Mouse (Mus musculus) 416B (cell line): ENCODE measurements around the gene Msgn1.

ENCODE experiments used
- DNase-seq: peaks from one replicate; pipeline ENCODE4 v3.0.0; 2011; ENCODE audit warnings: low read depth

Gene Msgn1

DNA sequence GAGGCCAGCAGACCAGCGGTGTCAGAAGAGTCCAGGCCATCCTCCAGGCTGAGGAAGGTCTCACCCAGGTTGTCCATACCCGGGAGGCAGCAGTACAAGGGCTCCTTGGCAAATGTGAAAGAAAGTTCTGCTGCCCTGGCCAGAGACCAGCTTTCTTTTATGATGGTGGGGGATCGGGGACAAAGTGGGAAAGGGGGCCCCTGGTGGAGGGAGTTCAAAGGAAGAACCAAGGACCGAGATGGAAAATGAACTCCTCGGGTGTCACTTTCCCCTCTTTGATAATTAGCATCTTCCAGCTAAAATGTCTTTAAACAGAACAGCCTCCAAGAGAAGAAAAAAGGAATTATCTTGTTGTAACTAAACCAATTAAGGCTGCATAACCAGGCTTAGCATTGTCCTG lies at the start of gene Msgn1:
TSS of gene Msgn1 (minus strand) at position 101 of the 400 bp plus-strand sequence.
- no peak for DNase-seq

DNA sequence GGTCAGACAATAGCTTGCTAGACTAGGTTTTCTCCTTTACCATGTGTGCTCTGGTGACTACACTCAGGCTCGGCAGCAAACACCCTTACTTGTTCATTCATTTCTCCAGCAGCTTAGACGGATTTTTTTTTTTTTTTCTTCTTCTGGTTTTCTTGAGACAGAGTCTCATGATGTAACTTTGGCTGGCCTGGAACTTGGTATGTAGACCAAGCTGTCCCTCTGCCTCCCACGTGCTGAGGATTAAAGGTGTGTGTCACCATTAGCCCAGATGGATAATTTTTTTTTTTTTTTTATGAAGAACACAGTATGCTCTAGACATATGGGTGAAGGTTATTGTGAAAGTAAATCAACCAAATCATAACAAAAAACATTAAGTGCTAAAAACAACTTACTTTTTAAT lies 41.5 kb upstream of the Msgn1 start:
- no peak for DNase-seq

DNA sequence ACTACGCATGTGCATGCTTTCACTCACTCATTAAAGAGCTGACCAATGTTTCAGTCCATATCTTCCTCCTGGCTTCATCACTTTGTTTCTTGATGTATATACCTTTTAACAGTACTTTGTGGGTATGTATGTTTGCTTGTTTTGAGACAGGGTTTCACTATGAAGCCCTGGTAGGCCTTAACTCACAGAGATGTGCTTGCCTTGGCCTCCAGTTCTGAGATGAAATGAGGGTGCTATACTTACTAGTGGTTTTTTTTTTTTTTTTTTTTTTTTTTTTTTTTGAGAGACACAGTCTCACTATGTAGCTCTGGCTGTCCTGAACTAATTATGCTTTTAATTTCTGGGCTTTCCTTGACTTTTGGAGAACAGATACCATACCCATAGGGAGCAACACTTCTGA lies 38.7 kb upstream of the Msgn1 start:
- no peak for DNase-seq

DNA sequence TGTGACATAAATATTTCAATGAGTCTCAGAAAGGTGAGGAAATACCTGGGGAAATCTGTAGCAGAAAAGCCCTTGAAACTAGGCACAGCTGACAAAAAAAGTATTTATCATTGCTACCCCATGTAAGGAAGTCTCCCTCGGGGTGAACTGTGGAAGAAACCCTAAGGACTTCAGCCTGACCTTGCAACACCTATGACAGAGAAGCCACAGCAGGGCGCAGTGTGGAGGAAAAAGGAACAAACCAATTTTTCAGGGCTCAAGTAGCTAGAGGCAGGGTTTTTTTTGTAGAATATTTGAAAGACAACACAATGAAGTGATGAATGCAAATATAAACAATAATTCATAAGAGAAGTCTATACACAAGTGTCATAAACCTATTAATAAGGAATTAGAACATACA lies 27.2 kb upstream of the Msgn1 start:
- peak; percentile 6 for DNase-seq

DNA sequence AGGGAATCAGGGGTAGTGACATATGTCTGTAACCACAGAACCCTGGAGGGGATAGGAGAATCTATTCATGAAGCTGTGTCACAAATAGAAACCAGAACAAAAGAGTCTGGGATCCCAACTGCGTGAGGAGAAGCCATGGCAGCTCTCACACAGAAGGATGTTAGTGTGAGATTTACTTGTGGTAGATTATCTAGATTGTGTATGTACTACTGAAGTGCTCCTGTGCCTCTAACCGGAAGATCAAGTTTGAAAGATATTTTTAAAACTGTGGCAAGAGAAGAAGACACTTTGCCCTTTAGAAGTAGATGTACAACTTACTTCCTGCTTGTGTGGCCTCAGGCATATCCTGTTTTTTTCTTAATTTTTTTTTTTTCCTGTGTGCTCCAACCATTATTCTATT lies 21.5 kb upstream of the Msgn1 start:
- peak; percentile 13 for DNase-seq

DNA sequence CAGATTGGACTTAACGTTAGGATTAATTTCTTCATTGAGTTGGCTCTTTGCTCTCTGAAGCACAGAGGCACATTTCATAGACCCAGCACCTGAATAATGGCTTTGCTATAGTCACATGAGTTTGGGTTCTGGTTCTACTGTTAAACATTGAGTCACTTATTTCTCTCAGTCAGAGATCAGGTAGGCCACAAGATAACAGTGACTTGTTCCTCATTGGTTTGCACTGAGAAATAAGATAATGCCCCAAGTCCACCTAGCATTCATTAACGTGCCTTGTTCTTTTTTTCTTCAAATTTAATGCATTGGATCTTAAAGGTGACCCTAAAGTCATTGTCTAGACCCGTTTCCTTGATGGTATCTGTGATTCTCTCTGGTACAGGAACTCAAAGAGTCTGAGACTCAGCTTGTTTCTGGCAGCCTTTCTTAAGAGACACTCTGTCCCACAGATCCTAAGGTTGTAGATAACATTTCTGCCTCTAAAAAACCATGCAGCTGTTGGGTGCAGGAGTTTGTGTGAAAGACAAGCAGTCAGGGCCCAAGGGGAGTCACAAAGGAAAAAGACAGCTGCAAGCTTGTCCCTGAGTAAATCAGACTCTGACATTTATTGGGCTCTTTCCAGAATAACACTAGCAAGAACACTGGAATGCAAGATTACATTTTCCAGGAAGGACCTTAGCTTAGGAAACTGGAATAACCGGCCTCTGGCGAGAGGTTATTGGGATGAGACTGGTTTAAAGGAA lies 17.9 kb upstream of the Msgn1 start:
- no peak for DNase-seq

DNA sequence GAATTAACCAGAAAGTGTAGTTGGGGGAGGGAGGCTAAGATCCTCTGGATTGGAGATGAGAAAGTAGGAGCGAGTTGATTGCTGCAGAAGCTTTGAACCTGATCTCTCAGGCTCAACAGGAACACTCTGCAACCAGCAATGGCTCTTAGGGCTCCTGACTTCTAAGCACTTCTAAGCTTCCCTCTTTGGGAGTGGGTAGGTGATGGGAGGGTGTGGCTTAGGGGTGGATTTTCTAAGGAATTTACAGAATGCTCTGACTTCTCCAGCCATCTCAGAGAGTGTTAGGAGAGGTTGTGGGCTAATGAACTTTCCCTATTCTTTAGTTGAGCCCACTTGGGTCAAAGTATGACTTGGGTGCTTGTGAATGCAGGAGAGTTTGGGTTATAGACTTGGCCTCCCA lies 17.4 kb upstream of the Msgn1 start:
- no peak for DNase-seq

DNA sequence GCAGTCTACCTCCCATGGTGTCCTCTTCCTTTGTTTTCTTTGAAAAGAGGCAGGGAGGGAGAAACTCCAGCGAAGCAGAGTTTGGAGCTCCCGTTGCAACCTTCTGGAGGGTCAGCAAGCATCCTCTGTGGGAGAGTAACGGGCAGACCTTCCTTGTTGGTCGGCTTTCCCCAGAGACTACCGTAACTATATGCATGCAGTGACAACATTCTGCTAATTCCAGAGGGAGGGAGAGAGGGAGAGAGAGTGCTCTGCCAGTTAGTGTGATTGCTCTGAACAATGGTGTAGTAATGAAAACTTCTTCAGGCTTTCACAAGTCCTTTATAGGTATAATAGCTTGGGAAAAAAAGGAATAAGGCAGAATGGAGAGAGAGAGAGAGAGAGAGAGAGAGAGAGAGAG lies 15.9 kb upstream of the Msgn1 start:
- DNase-seq: no peak

DNA sequence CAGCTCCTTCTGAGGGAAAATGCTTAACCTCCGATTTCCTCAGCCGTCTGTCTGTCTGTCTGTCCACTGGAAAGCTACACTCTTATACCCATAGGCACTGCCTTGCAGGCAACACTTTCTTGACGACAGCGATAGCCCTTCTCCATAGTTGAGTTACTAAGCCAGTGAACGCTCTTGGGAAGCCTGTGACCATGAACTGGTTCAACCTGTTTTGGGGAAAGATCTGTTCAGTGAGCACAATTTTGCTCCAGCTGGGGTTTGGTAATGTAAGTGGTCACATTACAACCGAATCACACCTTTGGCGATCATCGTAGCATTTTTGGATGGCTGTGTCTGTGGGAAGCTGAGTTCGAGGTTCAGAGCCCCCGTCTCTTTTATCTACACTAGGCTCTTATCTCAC lies 14.3 kb upstream of the Msgn1 start:
- DNase-seq: no peak

DNA sequence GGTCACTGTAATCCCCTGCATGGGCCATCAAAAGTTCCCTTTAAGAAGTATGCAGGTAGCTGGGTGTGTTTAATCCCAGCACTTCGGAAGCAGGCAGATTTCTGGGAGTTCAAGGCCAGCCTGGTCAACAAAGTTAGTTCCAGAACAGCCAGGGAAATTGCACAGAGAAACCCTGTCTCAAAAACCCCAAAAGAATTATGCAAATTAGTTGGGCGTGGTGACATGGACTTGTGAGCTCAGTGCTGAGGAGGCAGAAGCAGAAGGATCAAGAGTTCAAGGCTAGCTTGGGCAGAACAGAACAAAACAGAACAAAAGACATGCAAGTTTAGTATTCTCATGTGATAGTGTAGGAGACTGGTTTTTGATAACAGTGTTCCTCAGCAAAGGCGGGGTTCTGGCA lies 13.8 kb upstream of the Msgn1 start:
- no peak for DNase-seq

DNA sequence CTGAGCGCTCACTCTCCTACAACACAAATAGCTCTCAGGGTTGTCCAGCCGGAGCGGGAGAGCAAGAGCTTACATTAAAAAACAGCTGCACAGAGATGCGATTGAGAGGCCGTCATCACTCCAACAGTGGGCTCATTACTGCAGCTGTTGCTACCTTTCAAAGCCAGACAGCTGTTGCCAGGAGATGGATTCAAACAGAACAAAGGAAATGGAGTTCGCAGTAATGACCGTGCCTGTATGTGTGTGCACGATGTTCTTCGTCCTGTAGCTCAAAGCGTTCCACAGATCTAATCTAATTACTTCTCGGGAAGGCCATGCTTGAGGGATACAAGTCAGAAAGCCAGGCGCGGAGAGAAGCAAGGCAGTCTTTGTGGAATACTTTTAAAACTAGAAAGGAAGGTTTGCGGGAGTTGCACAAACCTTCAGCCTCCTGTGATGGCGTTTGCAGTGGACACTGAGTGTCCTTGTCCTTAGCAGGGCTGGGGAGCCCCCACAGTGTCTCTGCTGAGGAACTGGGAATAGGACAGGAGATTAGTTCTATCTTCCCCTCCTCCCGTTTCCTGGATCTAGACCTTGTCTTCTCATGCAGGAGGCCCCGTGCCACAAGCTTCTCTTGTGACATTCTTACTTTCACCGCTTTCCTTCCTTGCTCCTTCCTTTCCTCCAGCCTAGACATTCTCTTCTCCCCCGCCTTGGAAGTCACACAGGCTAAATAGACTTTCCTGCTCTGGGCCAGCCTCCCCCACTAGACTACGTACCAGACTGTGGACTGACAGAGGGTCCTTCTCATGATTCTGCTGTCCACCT lies 13.0 kb upstream of the Msgn1 start:
- no peak for DNase-seq

DNA sequence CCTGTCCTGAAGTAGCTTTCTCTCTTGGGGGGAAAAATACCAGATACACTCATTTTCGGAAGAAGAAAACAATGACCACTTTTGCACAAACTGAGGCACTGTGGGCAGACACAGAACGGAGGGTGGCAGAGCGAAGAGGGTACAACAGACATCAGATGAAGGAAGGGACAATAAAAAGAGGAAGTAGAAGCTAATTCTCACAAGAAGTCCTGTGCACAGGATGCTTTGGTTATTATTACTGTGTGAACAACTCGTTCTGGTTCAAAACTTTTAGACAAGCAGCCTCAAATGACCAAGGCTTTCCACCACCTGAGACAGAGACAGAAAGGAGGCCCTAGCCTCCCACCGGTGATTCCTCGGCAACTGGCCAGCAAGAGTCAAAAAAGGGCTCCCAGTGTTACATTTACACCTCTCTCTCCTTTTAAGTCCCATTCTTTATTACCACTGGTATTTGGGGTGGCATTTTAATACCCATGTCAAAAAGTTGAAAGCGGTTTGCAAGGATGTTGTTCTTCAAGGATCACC lies 9.0 kb upstream of the Msgn1 start:
- DNase-seq: no peak

DNA sequence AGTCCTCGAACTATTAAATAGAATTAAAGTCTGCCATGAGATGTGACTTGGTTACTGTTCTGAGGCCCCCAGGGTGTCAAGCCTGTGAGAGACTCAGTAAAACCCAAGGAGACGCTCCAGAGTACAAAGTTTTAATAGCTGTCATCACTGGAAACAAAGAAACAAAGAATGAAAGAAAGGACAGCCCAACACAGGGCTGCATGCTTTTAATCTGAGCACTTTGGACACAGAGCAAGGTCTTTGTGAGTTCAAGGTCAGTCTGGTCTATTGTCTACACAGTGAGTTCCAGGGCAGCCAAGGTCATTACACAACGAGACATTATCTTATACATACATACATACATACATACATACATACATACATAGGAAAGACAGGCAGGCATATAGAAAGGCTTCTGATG lies 7.7 kb upstream of the Msgn1 start:
- DNase-seq: no peak

DNA sequence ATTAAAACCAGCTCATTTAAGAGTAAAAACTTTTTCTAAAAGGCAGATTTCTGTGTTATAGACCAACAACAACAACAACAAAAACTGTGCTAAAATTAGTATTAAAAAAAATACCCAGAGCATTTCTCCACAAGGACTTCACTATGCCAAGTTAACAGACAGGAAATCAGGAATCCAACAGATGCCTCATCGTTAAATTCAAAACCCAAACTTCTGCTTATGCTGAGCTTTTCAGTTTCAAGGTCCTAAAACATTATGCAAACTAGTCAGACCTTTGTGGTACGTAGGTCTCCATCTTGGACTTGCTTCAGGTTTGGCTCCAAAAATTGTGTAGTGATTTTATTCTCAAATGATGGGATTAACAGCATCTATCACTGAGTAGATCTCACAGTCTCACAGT lies 6.8 kb upstream of the Msgn1 start:
- DNase-seq: no peak

DNA sequence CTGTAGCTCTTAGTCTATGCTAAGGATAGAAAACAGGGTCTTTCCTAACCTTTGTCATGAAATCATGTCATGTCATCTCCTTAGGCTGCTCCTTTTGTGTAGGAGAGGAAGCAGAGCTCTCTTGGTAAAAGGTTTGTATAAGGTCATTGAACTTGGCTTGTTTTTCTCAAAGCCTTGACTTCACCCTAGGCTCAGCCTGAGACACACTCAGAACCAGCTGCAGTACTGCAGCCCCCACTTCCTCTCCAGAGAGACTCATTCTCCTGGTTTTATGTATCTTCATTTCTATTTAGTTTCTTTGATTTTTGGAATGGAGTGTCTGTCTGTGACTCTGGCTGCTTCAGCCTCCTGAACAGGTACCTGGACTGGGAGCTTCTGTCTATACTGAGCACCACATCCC lies 6.0 kb upstream of the Msgn1 start:
- DNase-seq: no peak

DNA sequence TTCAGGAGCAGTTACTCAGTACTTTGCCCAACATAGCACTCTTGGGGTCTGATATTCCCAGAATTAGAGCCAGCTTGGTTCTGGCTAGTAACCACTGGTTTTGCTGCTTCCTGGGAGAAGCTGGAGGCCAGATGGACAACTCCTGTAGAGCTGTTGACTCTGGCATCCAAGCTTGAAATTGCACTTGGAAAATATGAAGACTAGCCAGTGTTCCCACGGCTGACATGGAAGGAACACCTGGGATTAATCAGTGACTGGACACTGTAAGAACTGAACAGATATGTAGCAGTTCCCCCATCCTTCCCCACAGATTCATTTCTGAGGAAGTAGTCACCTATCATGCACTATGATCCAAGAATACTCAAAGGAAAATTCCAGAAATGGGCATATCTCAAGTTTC lies 4.1 kb upstream of the Msgn1 start:
- DNase-seq: no peak

DNA sequence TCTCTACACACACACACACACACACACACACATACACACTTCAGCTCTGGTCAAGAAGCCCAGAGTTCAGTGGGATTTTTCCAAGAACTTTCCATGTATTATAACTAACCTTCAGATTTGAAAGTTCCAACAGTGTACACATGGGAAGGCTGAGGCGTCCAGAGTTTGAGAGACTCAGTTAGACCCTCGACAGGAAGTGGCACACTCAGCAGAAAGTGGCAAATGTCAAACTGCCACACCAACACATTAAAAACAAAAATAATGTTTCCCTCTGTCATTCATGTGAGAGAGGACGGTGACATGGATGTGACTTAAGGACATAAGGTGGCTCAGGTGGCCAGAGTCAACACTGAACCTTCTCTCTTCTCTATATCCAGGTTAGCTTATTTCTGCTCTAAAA lies 1.6 kb upstream of the Msgn1 start:
- no peak for DNase-seq

DNA sequence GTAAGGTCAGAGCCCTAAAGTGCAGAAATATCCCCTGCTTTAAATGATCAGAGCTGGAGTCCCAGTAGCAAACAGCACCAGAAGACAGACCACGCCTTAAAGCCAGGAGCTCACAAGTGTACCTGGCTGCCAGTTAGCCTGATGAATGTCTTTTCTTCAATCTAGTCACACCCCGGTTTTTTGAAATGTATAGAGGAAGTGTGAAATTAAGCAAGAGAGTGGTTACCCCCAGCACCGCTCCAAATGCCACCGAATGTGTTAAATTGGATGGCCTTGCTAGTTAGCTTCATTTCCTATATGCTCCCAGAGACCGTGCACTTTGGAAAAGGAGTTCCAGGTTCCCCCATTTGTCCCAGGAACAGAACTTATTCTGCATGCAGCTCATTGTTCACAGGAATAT lies 864 bp upstream of the Msgn1 start:
- peak; percentile 33 for DNase-seq

DNA sequence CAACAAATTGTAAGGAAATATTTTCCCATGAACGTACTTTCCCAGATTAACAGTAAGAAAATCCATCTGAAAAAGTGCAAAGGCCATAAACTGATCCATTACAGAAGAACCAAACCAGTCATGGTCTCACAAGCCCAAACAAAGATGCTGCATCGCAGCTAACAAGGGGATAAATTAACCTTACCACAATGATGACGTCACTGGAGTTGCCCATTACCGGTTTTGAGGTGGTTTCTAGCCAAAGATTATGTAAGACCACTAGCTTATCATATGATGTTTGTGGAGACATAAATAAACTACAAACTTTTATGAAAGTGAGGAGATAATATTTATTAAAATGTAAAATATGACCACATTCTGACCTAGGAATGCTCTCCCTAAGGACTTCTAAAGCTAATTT lies 2.5 kb downstream of the Msgn1 start:
- DNase-seq: peak; percentile 46

DNA sequence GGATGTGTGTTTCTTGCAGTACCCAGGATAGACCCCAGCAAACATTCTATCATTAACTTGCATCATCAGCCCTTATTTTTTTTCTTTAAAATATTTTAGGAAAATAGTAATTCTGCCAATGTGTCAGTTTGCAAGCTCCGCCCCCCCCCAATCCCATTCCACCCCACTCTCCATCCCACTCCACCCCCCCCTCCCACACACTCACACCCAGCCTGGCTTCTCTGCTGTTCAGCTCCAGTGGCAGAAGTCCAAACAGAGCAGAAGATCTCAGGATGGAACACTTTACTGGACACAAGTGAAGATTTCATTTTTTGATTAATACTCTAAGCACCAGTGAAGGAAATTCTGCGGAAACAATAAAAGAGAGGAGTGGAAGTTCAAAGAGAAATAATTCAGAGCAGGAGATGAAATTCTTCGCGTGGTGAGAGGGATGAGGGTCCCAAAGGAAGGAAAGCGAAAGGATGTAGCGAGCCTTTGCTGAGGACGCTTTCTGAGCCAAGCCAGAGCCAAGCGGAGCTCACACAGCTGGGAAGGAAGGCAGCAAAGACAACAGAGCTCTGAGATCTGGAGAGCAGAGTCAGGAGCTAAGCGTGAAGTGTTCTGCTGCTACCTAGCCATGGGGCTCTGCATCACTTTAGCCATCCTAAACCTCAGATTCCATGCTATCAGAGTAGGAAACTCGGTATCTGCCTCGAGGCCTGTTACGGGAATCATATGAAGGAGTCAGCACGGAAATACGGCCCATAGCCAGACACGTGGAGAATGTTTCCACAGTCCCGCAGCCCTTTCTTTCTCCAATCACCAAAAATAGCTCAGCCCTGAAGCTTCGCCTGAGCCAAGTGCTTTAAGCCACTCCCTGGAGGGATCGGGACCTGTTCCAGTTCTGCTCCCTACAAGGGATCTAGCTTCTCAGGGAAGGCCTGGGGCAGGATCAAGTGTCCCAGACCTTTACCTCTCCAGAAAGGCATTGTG lies 4.8 kb downstream of the Msgn1 start:
- no peak for DNase-seq

DNA sequence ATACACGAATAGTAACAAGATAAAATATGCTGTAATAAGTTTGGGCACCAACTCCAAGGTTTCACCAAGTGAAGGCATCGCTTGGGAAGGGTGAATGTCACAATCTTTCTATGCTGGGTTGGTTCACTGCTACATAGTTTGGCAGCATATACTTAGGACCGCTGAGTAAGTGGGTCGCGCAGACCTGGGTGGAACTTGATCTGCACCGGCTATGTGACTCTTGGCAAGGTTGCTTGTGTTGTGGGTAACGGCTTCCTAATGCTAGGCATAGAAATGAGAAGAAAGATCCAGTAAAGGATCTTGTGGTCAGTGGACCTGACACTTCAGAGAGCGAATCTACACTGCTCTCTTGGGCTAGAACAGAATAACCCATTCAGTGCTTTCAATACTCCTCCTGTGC lies 6.3 kb downstream of the Msgn1 start:
- no peak for DNase-seq

DNA sequence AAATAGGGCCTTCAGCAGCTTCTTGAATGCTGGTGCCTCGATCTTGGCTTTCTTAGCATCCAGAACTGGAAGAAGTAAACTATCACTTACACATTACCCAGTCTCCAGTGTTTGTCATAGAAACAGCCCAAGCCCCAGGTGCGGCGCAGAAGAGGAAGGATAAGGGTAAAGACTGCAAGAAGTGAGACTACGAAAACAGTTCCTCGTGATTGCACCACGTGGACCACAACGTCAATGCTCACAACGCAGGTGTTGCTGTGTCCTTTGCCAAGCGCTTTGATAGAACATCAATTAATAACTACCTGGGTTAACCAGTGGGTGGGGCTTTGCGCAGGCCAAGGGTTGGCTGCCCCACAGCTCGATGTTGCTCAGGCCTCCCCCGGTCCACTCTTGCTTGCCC lies 8.1 kb downstream of the Msgn1 start:
- no peak for DNase-seq
